Mouse (Mus musculus) midbrain, embryonic 16.5 days (tissue): ENCODE results near the gene Mif4gd. TPM values are rescaled to one million over a fixed set of nuclear protein-coding genes. Genes with fewer than 3 reads are reported as not detected.

ENCODE experiments used
- ATAC-seq: fragments of 200-750 bp; cut with Nextera tagmentation; 2 replicates; pipeline ENCODE4 v1.8.0; 2017; ENCODE audit warnings: moderate TSS enrichment
- H3K27ac ChIP-seq: fragments of 300-500 bp; sonication (generic); 2 replicates; pipeline ENCODE4 v1.5.1; 2014; ENCODE audit warnings: mild to moderate bottlenecking, low read length, mixed read lengths
- H3K27me3 ChIP-seq: fragments of 300-500 bp; sonication (generic); 2 replicates; pipeline ENCODE4 v1.6.1; 2014; ENCODE audit warnings: low read depth, low read length, mixed read lengths; ENCODE audit not compliant: control insufficient read depth, insufficient read depth
- H3K36me3 ChIP-seq: fragments of 300-500 bp; sonication (generic); 2 replicates; pipeline ENCODE4 v1.6.1; 2014; ENCODE audit warnings: mild to moderate bottlenecking, low read length, moderate library complexity, mixed read lengths; ENCODE audit not compliant: control insufficient read depth, insufficient read depth
- H3K4me1 ChIP-seq: fragments of 300-500 bp; sonication (generic); 2 replicates; pipeline ENCODE4 v1.6.1; 2014; ENCODE audit warnings: mild to moderate bottlenecking, low read length, mixed read lengths; ENCODE audit not compliant: control insufficient read depth, insufficient read depth
- H3K4me2 ChIP-seq: fragments of 300-500 bp; sonication (generic); 2 replicates; pipeline ENCODE4 v1.6.1; 2014; ENCODE audit warnings: mild to moderate bottlenecking, low read length, mixed read lengths
- H3K4me3 ChIP-seq: fragments of 300-500 bp; sonication (generic); 2 replicates; pipeline ENCODE4 v1.5.1; 2014; ENCODE audit warnings: low read depth, mild to moderate bottlenecking, low read length, moderate library complexity, mixed read lengths
- H3K9ac ChIP-seq: fragments of 300-500 bp; sonication (generic); 2 replicates; pipeline ENCODE4 v1.6.1; 2014; ENCODE audit warnings: low read depth, low read length, mixed read lengths
- H3K9me3 ChIP-seq: fragments of 300-500 bp; sonication (generic); replicated peaks from 2 replicates; pipeline ENCODE4 v1.6.1; 2014; ENCODE audit warnings: mild to moderate bottlenecking, low read length, mixed read lengths; ENCODE audit not compliant: control insufficient read depth, poor library complexity, severe bottlenecking
- WGBS: fragments of 180-500 bp; shearing (Covaris S2); extraction: QIAGEN DNeasy Blood & Tissue Kit; methylation state at CpG from one replicate; pipeline ENCODE4 v1.1.7; 2014; 5-methylcytosine and 5-hydroxymethylcytosine counted together
- polyA plus RNA-seq: library from polyadenylated mRNA; unstranded; fragments of >200 nt; fragmentation: Nextera tagmentation; extraction: Ambion mirVana; gene quantifications from 2 replicates; pipeline ENCODE4 v1.2.1, GENCODE M21; 2015

Mif4gd gene
- polyA plus RNA-seq, 1 experiment from 2014 or later: 12.5 TPM

DNA sequence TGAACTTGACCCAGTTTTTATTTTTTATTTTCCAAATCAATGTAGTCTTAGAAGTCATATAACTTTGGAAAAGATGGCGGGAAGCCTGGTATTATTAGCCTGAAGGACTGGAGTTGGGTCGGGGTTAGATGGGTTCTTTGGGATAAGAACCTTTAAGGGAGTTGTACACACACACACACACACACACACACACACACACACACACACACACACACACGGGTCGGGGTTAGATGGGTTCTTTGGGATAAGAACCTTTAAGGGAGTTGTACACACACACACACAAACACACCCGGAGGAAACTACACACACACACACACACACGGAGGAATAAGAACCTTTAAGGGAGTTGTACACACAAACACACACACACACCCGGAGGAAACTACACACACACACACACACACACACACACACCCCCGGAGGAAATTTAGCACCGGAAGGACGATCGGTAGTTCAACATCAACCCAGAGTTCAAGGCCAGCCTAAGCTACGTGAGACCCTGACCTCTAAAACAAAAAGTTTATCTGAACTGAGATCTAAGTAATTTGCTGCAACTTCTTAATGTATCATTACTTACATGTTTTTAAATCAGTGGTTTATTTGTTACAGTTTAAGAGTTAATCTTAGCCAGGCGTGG, 15.8 kb upstream of the Mif4gd start:
- peak overlapping the region; percentile 57 for H3K4me3 ChIP-seq
- H3K27ac ChIP-seq: no peak overlapping the region
- H3K9me3 ChIP-seq: no peaks in the 10 kb centered on the region
- H3K36me3 ChIP-seq: 0 out of 2 replicates have a peak, but pooled peaks cover 3% of the 10 kb centered on the region
- peak overlapping the region; percentile 50; the same call in 1 of the 2 replicates for H3K9ac ChIP-seq
- peak overlapping the region; percentile 56 for H3K4me2 ChIP-seq
- peaks cover 7% of the 10 kb centered on the region for H3K4me1 ChIP-seq
- 57% methylated on average over 13 of the region's 13 CpGs for WGBS
- ATAC-seq: peak; percentile 38
- no peaks in the 10 kb centered on the region for H3K27me3 ChIP-seq

DNA sequence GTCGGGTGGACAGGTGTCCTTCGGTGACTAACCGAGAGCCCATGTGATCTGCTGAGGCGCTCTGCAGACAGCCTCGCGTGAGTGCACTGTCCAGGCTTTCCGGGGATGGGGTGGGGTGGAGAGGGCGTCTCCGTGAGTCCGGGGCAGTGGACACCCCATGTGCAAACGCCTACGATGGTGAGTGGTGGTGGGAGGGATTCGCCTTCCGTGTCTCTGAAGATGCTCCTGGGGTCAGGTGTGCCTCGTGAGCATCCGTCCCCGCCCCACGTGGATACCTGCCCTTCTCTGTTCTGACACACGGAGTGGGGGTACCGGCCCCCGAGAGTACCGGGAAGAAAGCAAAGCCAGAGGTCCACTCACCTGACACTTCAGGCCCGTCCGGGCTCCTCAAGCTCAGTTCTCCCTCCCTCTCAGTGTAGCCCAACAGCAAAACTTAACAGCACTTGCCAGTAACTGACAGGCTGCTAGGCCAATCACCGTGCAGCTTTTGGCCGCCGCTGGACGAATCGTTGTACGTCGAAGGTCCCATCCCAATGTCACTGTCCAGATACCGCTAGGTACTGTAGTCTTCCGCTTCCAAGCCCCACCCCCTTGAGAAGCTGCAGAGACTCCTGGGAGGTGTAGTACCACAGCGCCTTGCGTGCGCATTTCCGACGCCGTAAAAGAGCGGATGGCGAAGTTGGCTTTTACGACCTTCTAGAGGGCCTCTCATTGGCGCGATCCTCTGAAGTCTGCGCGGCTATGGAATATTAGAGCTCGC, 15.1 kb upstream of the Mif4gd start, which contains the start of gene Slc25a19:
Slc25a19 (minus strand) TSS at position 591 of the 760 bp plus-strand sequence.
- Histone ChIP-seq H3K27me3 (no peaks in the 10 kb centered on the region), H3K4me1 (peaks cover 7% of the 10 kb centered on the region), H3K9me3 (no peaks in the 10 kb centered on the region), H3K4me2 (peak within 1 kb of the TSS; percentile 75), H3K36me3 (peaks cover 3% of the 10 kb centered on the region; the same call in 1 of the 2 replicates), H3K27ac (peak within 1 kb of the TSS; percentile 23), H3K4me3 (peak within 1 kb of the TSS; percentile 57), H3K9ac (peak within 1 kb of the TSS; percentile 67)
- WGBS: under 1% methylated on average over 47 of the region's 47 CpGs
- ATAC-seq: peak; percentile 100

DNA sequence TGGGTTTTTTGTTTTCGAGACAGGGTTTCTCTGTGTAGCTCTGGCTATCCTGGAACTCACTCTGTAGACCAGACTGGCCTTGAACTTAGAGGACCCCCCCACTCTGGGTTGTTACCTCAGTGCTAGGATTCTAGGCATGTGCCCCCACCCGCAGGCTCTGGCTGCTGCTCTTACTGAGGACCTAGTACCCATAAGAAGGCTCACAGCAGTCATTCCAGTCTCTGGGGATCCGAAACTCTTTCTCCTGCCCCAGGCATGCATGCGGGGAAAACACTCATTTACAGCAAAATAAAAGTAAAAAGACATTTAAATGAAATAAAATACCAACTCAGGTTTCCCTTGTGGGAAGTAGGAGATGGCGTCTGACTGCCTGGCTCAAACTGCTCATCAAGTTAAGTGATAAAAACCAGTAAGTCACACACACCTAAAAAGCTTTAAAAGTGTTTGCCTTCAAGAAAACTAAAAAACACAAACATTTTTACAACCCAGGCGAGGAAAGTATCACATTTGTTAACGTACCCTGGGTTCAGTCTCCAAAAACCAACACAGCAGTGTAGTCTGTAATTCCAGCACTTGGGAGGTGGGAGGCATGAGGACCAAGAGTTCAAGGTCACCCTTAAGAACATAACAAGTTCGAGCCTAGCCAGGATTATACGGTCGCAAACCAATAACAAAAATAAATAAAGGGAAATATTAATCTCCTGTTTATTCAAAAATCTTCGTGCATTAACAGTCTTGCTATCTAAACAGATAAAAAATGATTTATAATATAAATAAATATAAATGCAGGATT, 14.3 kb upstream of the Mif4gd start:
- H3K9ac ChIP-seq: peak overlapping the region; percentile 67
- ATAC-seq: no peak
- H3K9me3 ChIP-seq: no peaks in the 10 kb centered on the region
- peak overlapping the region; percentile 75 for H3K4me2 ChIP-seq
- peaks cover 10% of the 10 kb centered on the region for H3K36me3 ChIP-seq
- H3K27ac ChIP-seq: no peak overlapping the region
- peak overlapping the region; percentile 57 for H3K4me3 ChIP-seq
- peaks cover 7% of the 10 kb centered on the region for H3K4me1 ChIP-seq
- 57% methylated on average over 11 of the region's 11 CpGs for WGBS
- no peaks in the 10 kb centered on the region for H3K27me3 ChIP-seq

DNA sequence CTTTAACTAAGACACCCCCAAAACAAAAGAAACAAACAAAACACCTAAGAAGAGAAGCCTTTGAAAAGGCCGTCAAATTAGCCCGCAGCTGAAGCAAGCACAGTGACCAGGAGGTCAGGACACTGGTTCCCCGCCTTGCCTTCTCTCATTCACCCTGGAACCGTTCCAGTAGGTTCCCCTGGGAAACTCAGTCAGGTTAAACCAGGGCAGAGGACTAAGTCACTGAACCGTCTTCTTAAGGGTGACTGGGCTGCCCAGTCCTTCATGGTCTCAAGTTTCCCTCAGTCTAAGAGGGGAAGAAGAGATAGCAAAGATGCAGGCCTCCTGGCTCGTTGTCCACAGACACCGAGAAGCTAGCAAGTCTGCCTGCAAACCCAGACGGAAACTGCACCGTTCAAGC, 13.1 kb upstream of the Mif4gd start:
- no peaks in the 10 kb centered on the region for H3K9me3 ChIP-seq
- peaks cover 7% of the 10 kb centered on the region for H3K4me1 ChIP-seq
- no peak overlapping the region for H3K4me2 ChIP-seq
- no peak overlapping the region for H3K27ac ChIP-seq
- ATAC-seq: no peak
- H3K27me3 ChIP-seq: no peaks in the 10 kb centered on the region
- H3K36me3 ChIP-seq: peaks cover 10% of the 10 kb centered on the region
- no peak overlapping the region for H3K4me3 ChIP-seq
- 85% methylated on average over 9 of the region's 9 CpGs for WGBS
- no peak overlapping the region for H3K9ac ChIP-seq

DNA sequence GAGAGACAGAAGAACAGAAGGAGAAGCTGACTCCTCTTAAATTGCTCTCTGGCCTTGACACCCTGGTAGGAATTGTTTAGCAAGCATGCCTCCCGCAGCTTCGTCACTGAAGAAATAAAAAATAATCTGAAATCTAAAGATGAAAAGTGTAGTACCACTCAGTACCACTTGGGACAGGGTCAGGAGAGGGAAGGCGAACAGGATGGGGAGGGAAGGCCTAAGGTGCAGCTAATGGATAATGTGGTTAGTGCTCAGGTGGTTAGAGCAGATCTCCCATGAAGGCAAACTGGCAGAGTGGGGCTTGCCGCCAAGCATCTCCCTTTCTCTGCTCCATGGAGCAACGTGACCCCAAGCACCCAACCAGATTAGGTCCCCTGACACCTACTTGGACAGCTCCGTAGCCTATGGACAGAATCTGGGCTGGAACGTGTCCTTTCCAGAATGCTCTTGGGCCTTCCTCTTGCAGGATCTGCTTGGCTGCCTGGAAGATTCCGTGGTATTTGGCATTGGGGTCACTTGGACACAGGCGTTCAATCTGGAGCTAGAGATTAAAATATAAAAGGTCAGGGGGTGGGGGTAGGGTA, 10.8 kb upstream of the Mif4gd start:
- 77% methylated on average over 9 of the region's 9 CpGs for WGBS
- Histone ChIP-seq H3K4me1 (peaks cover 7% of the 10 kb centered on the region), H3K36me3 (peaks cover 18% of the 10 kb centered on the region), H3K27me3 (no peaks in the 10 kb centered on the region), H3K4me2 (no peak overlapping the region), H3K4me3 (no peak overlapping the region), H3K9ac (no peak overlapping the region), H3K9me3 (no peaks in the 10 kb centered on the region), H3K27ac (no peak overlapping the region)
- ATAC-seq: no peak

DNA sequence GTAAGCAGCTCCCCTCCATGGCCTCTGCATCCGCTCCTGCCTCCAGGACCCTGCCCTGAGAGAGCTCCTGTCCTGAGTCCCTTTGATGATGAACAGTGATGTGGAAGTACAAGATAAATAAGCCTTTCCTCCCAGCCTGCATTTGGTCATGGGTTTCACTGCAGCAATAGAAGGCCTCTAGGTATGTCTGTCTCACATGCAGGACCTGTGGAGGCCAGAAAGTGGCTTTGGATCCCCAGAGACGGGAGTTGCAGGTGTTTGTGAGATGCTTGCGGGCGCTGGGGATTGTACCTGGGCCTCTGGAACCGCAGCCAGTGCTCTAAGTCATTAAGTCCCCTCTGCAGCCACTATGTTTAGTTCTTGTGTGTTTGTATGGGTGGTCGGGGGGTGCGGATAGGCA, 7.2 kb upstream of the Mif4gd start:
- H3K36me3 ChIP-seq: peaks cover 21% of the 10 kb centered on the region
- no peak overlapping the region for H3K9ac ChIP-seq
- H3K9me3 ChIP-seq: no peaks in the 10 kb centered on the region
- H3K27me3 ChIP-seq: no peaks in the 10 kb centered on the region
- no peak overlapping the region for H3K27ac ChIP-seq
- no peak for ATAC-seq
- H3K4me2 ChIP-seq: no peak overlapping the region
- H3K4me1 ChIP-seq: no peaks in the 10 kb centered on the region
- no peak overlapping the region for H3K4me3 ChIP-seq
- WGBS: 91% methylated on average over 7 of the region's 7 CpGs

DNA sequence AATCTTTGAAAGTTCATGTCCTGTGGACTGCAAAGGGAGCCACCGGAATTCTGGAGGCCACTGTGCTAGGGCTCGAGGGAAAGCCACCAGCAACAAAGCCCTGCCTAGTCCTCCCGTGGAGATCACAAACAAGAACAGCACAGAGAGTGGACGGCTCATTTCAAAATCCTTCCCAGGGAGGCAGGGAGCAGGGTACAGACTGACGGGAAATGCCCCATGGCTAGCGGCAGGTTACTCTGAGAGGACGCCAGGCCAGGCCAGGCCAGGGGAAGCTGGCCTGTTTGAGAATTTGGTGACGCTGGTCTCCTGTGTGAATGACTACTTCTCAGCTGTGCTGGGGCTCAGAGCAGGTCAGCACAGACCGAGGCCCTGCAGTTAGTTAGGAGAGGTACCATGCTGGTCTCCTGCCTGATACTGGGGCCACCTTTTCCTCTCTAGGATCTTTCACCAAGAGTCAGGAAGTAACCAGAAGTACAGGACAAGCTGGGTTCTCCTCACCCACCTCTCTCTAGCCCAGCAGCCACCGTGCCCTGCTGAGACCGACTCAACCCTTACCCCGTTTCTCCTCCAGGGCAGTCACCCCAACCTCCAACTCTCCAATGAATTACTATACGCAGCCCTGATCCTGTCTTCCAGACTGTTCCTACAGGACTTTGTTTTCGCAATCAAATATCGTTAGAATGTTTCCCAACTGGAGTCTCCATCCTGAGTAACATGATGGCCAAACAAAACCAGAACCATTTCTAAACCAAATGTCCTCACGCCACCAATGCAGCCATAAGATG, 6.2 kb upstream of the Mif4gd start:
- no peak for ATAC-seq
- H3K9me3 ChIP-seq: no peaks in the 10 kb centered on the region
- H3K27ac ChIP-seq: no peak overlapping the region
- H3K9ac ChIP-seq: no peak overlapping the region
- H3K4me1 ChIP-seq: no peaks in the 10 kb centered on the region
- H3K36me3 ChIP-seq: peaks cover 21% of the 10 kb centered on the region
- no peak overlapping the region for H3K4me2 ChIP-seq
- WGBS: 88% methylated on average over 16 of the region's 16 CpGs
- H3K4me3 ChIP-seq: no peak overlapping the region
- 0 out of 2 replicates have a peak, but pooled peaks cover 3% of the 10 kb centered on the region for H3K27me3 ChIP-seq

DNA sequence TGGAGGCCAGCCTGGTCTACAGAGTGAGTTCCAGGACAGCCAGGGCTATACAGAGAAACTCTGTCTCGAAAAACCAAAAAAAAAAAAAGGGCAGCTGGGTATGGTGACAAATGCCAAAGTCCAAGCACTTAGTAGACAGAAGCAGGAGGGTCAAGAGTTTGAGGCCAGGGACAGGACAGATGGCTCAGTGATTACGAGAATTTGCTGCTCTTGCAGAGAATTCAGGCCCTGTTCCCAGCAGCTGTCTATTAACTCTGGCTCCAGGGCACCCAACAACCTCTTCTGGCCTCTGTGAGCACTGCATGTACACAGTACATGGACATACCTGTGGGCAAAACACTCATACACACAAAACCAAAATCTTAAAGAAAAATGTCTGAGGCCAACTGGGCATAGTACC, 5.2 kb upstream of the Mif4gd start:
- ATAC-seq: no peak
- peaks cover 18% of the 10 kb centered on the region for H3K36me3 ChIP-seq
- WGBS: 88% methylated on average over 2 of the region's 2 CpGs
- 0 out of 2 replicates have a peak, but pooled peaks cover 3% of the 10 kb centered on the region for H3K27me3 ChIP-seq
- no peak overlapping the region for H3K4me2 ChIP-seq
- H3K9ac ChIP-seq: no peak overlapping the region
- peaks cover 5% of the 10 kb centered on the region; the same call in 1 of the 2 replicates for H3K4me1 ChIP-seq
- H3K27ac ChIP-seq: no peak overlapping the region
- no peaks in the 10 kb centered on the region for H3K9me3 ChIP-seq
- H3K4me3 ChIP-seq: no peak overlapping the region
